Mouse (Mus musculus) heart, adult 11 months (tissue): ENCODE measurements around the gene Slc44a5.

Source experiments
- DNase-seq: peaks from one replicate; pipeline ENCODE4 v3.0.0; 2022

Slc44a5 gene

GRCm38 (mm10) chr3:154173556-154173955 lies 200.3 kb downstream of the Slc44a5 start:
- no peak for DNase-seq

DNA sequence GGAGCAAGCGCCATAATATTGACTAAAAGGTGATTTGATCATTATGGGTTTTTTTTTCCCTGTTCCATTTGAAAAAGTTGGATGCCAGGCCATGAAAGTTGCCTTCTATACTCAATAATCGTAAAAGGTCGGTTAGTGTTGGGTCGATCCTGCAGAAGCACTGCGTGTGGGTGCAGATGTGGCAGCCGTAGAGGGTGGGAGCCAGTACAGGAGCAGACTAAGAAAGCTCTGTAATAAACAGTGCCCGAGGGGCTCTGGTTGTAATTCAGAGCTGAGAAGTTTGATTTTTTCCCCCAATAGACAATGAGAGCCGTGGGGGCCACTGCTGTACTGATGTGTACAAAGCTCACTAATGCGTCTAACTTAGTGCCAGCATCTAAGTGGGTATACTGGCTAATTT lies 200.8 kb downstream of the Slc44a5 start:
- DNase-seq, result peak; percentile 71

GRCm38 (mm10) chr3:154174766-154175165 lies 201.5 kb downstream of the Slc44a5 start:
- peak; percentile 80 for DNase-seq

GRCm38 (mm10) chr3:154177665-154178305 lies 204.5 kb downstream of the Slc44a5 start:
- DNase-seq, result peak; percentile 34

- peak; percentile 49 for DNase-seq
Observed at GRCm38 (mm10) chr3:154179423-154179920, 206.2 kb downstream of the Slc44a5 start.

GRCm38 (mm10) chr3:154182987-154183386 lies 209.8 kb downstream of the Slc44a5 start:
- no peak for DNase-seq

DNA sequence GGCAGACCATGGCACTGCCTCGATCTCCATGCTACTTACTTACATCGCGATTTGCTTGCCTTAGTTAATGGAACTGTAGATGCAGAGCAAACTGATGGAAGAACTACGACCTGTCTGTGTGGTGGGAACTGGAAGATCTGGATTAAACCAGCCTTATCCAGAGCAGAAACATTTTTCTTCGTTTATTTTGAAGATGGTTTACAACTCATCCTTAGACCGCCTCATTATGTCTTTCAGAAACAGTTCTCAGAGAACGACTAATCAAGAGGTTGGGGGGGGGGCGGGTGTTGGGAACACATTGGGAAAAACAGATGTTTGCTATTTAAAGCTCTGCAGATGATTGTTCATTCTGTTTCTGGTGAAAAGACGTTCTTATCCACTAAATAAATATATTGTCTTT lies 210.7 kb downstream of the Slc44a5 start:
- no peak for DNase-seq

DNA sequence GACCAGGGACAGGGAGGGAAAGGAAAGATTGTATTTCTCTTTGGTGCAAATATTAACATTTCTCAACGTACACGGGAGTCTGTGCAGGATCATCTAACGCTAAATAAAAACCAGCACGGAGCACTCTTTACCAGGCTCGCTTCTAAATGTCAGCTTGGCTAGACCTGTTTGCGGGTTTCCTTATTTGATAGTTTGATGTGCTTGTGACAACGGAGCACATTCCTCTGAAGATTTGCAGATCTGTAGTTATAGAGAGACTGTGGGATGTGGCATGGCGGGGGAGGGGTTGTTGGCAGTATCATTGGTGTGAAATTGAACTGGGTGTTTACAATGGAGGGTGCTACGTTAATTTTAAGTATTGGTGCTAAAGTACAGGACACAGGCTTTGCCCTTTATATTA lies 215.4 kb downstream of the Slc44a5 start:
- peak; percentile 68 for DNase-seq

DNA sequence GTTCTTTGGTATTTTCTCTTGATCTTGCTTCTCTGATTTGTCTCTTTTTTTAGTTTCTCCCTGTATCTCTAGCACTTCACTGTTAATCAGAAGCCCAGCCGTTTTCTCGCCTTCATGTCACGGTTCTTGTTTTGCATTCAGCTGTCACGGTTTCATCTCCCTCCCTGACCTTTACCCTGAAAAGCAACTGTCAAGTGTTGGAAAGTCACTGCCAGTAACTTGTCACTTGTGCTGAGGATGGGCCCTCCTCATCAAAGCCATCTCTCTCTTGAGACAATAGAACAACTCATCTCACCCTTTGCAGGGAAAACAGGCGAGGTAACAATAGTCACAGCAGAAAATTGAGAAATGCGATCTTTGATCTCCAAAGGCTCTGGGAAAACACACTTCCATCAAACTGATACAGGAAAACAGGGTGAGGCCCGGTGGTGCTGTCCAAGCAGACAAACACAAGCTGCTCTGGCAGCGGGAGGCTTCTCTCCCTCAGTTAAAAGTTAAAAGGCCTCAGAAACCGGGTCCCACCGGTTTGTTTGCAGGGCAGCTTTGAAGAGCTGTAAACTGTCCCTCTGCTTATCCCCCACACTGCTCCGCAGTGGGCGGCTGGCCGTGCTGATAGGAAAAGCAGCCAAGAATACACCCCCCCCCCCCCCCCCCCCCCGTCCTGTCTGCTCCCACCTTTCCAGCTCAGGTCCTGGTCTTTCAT lies 219.2 kb downstream of the Slc44a5 start:
- DNase-seq, result peak; percentile 35

DNA sequence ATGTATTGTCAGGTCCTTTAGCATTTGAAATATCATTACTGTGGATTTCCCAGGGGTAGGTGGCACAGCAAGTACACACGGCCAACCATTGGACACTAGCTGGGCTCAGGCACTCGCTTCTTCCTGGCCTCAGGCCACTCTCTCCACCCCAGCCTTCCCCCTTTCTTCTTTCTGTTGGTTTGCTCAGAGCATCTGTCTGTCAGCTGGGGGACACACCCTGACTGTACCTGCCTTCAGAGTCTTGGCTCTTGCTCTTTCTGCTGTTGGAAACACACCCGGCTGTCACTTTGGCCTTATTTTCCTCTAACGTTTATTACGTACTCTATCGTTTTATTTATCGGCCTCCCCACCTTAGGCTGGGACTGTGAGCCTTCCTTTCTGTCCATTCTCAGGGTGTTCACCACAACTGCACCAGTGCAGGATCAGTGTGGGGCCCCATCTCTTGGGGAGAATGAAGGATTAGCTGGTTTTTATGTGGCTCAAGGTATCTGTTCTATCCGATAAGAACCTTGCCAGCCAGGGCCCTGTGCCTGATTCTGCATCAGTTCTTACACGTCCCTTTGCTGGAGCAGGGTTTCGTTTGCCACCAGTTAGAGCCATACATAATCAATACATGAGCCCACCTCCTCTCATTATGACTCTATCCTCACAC lies 220.1 kb downstream of the Slc44a5 start:
- DNase-seq, result no peak

DNA sequence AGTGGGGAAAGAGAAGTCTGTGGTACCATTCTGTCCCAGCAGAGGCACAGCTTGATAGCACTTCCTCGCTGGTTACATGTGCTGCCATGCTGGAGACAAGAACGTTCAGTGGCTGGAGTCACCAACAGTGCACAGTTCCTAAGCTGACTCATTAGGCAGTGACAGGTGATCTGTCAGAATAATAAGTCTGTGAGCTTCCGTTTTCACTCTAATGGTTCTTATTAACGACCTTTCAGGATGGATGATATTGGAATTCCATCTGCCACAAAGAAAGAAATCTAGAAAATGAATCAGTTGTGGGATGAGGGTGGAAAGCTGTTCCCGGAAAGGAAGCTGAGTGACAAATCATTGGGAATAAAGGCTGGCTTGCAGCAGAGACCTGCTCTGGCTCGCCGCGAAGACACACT lies 227.2 kb downstream of the Slc44a5 start:
- DNase-seq, result no peak

GRCm38 (mm10) chr3:154201796-154202195 lies 228.6 kb downstream of the Slc44a5 start:
- DNase-seq, result no peak

DNA sequence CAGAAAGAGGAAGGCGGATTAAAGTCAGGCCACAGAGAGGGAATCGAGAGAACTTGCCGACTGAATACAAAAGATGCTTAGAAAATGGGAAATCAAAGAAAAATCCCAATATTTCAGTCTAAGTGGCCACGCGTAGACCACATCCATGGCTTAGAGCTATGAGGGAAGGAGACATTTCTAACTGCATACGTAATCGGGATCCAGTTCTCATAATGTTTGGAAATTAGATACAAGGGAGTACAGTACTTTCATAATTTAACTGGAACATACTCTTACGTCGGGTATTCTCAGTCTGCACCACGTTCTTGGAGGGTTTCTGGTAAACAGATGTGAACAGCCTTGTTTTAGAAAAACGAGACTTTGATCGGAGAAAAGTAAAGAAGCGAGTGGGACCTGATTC lies 229.1 kb downstream of the Slc44a5 start:
- DNase-seq, result no peak

DNA sequence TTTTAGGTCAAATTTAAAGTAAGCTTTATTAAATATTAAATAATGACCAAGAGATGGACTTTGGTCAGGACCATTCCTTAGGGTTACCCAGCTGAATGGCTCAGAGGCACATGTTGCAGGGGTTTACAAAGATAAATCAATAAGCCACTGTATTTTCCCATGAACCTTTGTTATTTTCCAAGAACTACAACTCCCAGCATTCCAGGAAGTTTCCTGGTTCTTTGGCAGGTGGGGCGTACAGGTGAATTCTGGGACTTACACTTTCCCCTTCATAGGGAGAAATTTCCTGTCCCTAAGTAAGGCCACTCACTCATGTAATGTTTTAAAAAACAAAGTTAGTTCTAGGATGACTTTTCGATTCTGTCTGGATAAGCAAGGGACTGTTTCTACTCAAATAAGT lies 235.2 kb downstream of the Slc44a5 start:
- peak; percentile 9 for DNase-seq

GRCm38 (mm10) chr3:154209201-154209754 lies 236.0 kb downstream of the Slc44a5 start:
- peak; percentile 63 for DNase-seq

DNA sequence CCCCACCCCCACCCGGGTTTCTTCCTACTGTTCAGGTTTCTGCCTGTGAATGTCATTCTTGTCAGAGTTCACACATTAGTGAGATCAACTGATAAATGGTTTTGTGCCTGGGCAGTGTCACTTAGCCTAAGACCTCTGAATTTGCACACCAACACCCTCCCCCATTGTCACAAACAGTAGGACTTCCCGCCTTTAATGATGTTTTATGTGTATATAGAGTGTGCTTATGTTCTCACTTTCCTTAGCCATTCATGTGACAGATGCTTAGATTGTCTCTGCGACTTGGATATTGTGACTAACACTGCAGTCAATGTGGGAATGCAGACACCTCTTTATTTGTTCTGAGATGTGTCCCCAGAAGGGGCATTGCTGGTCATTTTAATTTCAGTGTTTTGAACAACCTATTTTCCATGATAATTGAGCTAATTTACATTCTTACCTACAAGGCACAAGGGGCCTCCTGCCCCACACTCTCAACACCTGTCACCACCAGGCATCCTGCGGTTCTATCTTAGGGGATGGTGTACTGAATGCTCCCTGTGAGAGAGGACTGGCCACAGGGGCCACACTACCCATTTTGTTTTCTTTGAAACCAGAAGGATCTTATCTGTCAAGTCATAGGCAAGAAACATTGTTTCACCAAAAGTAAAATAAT lies 236.7 kb downstream of the Slc44a5 start:
- DNase-seq, result peak; percentile 80

- DNase-seq, result peak; percentile 78
Observed at GRCm38 (mm10) chr3:154210431-154211055, 237.3 kb downstream of the Slc44a5 start.

DNA sequence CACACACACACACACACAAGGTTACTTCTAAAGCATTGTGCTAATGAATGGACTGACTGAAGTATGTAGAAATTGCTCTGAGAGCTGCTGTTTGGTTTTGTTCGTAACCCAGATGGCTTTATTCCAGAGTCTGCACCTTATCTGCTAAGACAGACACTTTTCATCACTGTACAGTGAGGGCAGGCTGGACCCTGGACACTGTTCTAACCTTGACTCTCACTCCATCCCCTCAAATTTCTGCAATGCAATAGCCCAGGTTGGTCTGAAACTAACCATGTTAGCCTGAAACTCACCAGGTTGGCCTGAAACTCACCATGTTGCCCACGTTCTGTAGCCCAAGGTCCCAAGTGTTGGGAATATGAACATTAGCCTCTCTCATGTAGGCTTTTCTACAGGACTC lies 239.3 kb downstream of the Slc44a5 start:
- peak; percentile 80 for DNase-seq

GRCm38 (mm10) chr3:154215309-154215708 lies 242.1 kb downstream of the Slc44a5 start:
- peak; percentile 76 for DNase-seq

GRCm38 (mm10) chr3:154215779-154216178 lies 242.5 kb downstream of the Slc44a5 start:
- no peak for DNase-seq

DNA sequence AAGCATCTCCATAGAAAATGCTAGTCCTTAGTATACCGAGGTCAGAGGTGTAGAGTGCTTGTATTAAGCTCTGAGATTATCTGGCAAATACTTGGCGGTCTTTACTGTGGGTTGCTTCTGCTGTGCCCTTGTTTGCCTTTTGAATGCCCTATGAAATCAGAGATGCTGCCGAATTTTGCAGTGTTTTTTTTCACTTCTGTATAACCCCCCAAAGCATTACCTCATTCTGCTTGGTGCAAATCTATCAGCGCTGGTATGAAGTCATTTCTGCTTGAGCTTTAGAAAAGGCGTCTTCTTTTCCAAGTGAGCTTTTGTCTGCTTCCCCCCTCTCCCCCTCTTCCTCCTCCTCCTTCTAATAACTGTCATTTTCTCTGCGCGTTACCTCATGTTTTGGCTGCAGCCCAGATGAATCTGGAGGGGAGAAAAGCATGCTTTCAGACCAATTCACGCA lies 248.9 kb downstream of the Slc44a5 start:
- DNase-seq, result peak; percentile 50

DNA sequence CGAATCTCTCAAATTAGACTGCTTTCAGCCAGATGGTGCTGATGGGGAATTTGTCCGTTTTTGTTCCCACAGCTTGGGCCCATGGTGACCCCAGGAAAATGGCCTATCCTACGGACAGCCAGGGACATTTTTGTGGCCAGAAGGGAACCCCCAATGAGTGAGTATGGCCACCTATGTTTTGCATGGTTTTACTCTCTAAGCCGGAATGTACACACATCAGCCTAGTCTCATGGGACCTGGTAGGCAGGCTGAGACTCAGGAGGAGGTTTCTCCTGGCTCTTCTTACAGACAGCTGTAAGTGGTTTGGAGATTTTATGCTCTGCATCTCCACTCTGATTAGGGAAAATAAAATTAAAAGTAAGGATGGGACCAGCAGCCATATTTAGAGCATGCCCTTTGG lies 249.5 kb downstream of the Slc44a5 start:
- no peak for DNase-seq
